Mouse (Mus musculus) limb, embryonic 11.5 days (tissue): ENCODE data around the gene Cd5. TPM values are rescaled to one million over a fixed set of nuclear protein-coding genes. Genes with fewer than 3 reads are reported as not detected.

ENCODE experiments used
- ATAC-seq: fragments of 200-750 bp; cut with Nextera tagmentation; 2 replicates; pipeline ENCODE4 v1.8.0; 2017; ENCODE audit warnings: low read depth; ENCODE audit not compliant: insufficient number of reproducible peaks, low FRiP score, low TSS enrichment
- DNase-seq: peaks from one replicate; pipeline ENCODE4 v3.0.0-alpha.2; 2015; ENCODE audit warnings: low spot score
- H3K27ac ChIP-seq: fragments of 300-500 bp; sonication (generic); replicated peaks from 2 replicates; pipeline ENCODE4 v1.5.1; 2014; ENCODE audit warnings: low read depth, mild to moderate bottlenecking, low read length
- H3K27me3 ChIP-seq: fragments of 300-500 bp; sonication (generic); 2 replicates; pipeline ENCODE4 v1.6.1; 2014; ENCODE audit warnings: mild to moderate bottlenecking, low read length, mixed read lengths; ENCODE audit not compliant: control insufficient read depth, insufficient read depth
- H3K36me3 ChIP-seq: fragments of 300-500 bp; sonication (generic); 2 replicates; pipeline ENCODE4 v1.6.1; 2014; ENCODE audit warnings: mild to moderate bottlenecking, low read length, moderate library complexity, mixed read lengths; ENCODE audit not compliant: control insufficient read depth, insufficient read depth
- H3K4me1 ChIP-seq: fragments of 300-500 bp; sonication (generic); 2 replicates; pipeline ENCODE4 v1.6.1; 2014; ENCODE audit warnings: low read length, mixed read lengths; ENCODE audit not compliant: control insufficient read depth, insufficient read depth
- H3K4me2 ChIP-seq: fragments of 300-500 bp; sonication (generic); 2 replicates; pipeline ENCODE4 v1.6.1; 2014; ENCODE audit warnings: low read depth, mild to moderate bottlenecking, moderate library complexity; ENCODE audit not compliant: severe bottlenecking
- H3K4me3 ChIP-seq: fragments of 300-500 bp; sonication (generic); 2 replicates; pipeline ENCODE4 v1.5.1; 2014; ENCODE audit warnings: low read depth, low read length
- H3K9ac ChIP-seq: fragments of 300-500 bp; sonication (generic); 2 replicates; pipeline ENCODE4 v1.6.1; 2014; ENCODE audit warnings: mild to moderate bottlenecking, low read length
- H3K9me3 ChIP-seq: fragments of 300-500 bp; sonication (generic); 2 replicates; pipeline ENCODE4 v1.6.1; 2016; ENCODE audit warnings: low read length; ENCODE audit not compliant: control insufficient read depth
- WGBS: fragments of 180-500 bp; shearing (Covaris S2); extraction: QIAGEN DNeasy Blood & Tissue Kit; methylation state at CpG from one replicate; pipeline ENCODE4 v1.1.7; 2014; 5-methylcytosine and 5-hydroxymethylcytosine counted together
- polyA plus RNA-seq: library from polyadenylated mRNA; unstranded; fragments of >200 nt; fragmentation: Nextera tagmentation; extraction: Ambion mirVana; gene quantifications from 2 replicates; pipeline ENCODE4 v1.2.1, GENCODE M21; 2014

Cd5 gene
- polyA plus RNA-seq, 1 experiment from 2014 or later = not detected

DNA sequence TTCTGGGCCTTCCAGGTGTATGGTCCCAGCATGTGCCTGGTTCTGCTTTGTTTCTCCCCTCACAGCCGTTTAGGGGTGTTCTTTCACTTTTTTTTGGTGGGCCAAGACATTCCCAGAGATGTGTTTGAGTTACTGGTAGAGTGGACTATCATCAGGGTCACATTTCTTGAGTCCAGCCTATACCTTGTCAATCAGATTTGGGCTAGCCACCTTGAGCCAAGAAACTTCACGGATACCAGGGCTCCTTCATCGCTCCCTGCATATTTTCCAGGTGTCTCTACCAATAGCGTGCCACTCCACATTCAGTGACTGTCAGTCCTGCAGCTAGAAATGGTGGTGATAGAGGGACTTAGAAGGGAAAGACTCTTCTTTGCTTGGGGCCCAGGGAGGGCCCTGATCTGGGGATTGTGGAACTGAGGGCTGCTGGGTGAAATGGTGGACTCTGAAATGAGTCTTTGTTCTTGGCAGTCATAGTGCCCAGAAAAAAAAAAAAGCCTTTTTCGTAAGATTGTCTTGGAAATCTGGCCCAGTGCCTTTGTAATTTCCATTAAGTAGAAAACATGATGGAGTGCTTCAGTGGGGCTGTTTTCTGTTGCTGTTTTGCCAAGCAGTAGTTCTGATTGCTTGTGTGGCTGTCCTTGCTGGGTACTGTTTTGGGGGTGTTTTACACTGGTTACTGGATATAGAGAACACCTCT, 49.2 kb downstream of the Cd5 start:
- no peaks in the 10 kb centered on the region for H3K27me3 ChIP-seq
- DNase-seq = no peak
- no peaks in the 10 kb centered on the region for H3K9me3 ChIP-seq
- peak overlapping the region; percentile 66 for H3K4me2 ChIP-seq
- WGBS = 64% methylated on average over 5 of the region's 5 CpGs
- H3K9ac ChIP-seq = peak overlapping the region; percentile 81
- no peaks in the 10 kb centered on the region for H3K36me3 ChIP-seq
- H3K27ac ChIP-seq = no peak overlapping the region; the same call in 1 of the 2 replicates
- H3K4me1 ChIP-seq = peaks cover 10% of the 10 kb centered on the region; the same call in 1 of the 2 replicates
- ATAC-seq = no peak
- peak overlapping the region; percentile 84 for H3K4me3 ChIP-seq

DNA sequence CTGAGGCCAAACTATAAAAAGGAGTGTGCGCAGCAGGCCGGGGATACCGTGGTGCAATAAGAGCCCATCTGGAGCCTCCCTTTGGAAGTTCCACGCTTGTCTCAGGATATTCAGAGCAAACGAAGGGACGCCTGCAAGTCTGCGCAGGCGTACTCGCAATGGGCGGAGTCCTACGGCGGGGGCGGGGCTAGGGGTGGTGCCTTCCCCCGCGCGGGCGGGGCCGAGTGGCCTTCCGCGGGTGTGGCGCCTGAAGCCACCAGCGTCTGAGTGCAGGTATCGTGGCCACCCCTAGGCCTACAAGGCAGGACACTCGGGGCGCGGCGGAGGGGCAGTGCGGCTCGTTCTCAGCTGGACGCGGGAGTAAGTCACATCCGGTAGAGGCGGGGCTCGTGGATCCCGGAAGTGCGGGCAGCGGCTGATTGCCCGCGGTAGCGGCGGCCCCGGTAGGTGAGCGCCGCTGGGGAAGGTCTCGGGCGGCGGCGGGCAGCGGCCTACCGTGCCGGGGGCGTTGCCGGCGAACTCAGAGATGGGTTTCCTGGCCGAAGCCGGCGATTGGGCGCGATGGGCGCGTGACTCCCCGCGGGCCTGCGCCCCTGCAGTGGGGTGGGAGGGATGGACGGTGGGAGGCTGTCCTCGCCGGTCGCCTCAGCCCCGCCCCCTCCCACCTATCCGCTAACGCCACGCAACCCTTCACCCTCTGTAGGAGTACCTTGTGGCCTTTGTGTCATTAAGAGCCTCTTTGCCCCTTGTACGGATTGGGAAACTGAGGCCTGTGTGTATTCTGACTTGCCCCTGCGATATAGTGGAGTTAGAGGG, 50.1 kb downstream of the Cd5 start, which contains the start of gene Vps37c:
Vps37c (plus strand) TSS at position 199 of the 816 bp plus-strand sequence.
- ATAC-seq (peak; percentile 92), DNase-seq (peak; percentile 96)
- H3K27me3 ChIP-seq = no peaks in the 10 kb centered on the region
- peak within 1 kb of the TSS; percentile 84 for H3K4me3 ChIP-seq
- H3K27ac ChIP-seq = peak within 1 kb of the TSS; percentile 88
- H3K9me3 ChIP-seq = no peaks in the 10 kb centered on the region
- peaks cover 10% of the 10 kb centered on the region; the same call in 1 of the 2 replicates for H3K4me1 ChIP-seq
- peak within 1 kb of the TSS; percentile 81 for H3K9ac ChIP-seq
- H3K36me3 ChIP-seq = no peaks in the 10 kb centered on the region
- WGBS = under 1% methylated on average over 74 of the region's 74 CpGs
- H3K4me2 ChIP-seq = peak within 1 kb of the TSS; percentile 66

DNA sequence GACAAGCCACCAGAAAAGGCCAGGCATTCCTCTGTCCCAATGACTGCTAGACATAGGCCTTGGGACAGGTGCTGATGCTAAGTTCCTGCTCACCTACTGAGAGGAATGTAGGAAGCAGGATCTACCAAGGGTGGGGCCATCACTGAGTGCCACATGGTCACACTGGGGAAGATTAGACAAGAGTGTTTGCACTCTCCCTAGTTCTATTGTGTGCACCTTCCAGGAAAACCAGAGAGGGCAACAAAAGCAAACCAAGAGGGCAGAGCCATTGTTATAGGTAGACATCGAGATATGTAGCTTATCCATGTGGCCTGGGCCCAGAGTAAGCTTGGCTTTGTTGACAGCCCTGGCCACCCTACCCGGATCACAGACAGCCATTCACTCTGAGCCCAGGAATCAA, 53.1 kb downstream of the Cd5 start:
- Histone ChIP-seq H3K4me1 (peaks cover 10% of the 10 kb centered on the region; the same call in 1 of the 2 replicates), H3K27me3 (no peaks in the 10 kb centered on the region), H3K4me3 (no peak overlapping the region), H3K9ac (no peak overlapping the region), H3K36me3 (no peaks in the 10 kb centered on the region), H3K4me2 (no peak overlapping the region), H3K27ac (no peak overlapping the region), H3K9me3 (no peaks in the 10 kb centered on the region)
- WGBS = 92% methylated on average over 2 of the region's 2 CpGs
- DNase-seq (no peak), ATAC-seq (no peak)

GRCm38 (mm10) chr19:10685081-10685480, 53.7 kb downstream of the Cd5 start:
- no peak overlapping the region for H3K4me3 ChIP-seq
- ATAC-seq (no peak), DNase-seq (no peak)
- H3K27me3 ChIP-seq = no peaks in the 10 kb centered on the region
- H3K36me3 ChIP-seq = no peaks in the 10 kb centered on the region
- no peak overlapping the region for H3K27ac ChIP-seq
- peaks cover 10% of the 10 kb centered on the region; the same call in 1 of the 2 replicates for H3K4me1 ChIP-seq
- H3K9me3 ChIP-seq = no peaks in the 10 kb centered on the region
- no peak overlapping the region for H3K4me2 ChIP-seq
- WGBS = 91% methylated on average over 9 of the region's 9 CpGs
- no peak overlapping the region for H3K9ac ChIP-seq

- no peak overlapping the region for H3K4me3 ChIP-seq
- WGBS = 75% methylated on average over 4 of the region's 4 CpGs
- no peak overlapping the region for H3K27ac ChIP-seq
- no peak overlapping the region for H3K9ac ChIP-seq
- no peak overlapping the region for H3K4me2 ChIP-seq
- no peak for ATAC-seq
- H3K4me1 ChIP-seq = no peaks in the 10 kb centered on the region
- no peak for DNase-seq
- H3K9me3 ChIP-seq = no peaks in the 10 kb centered on the region
- H3K27me3 ChIP-seq = no peaks in the 10 kb centered on the region
- H3K36me3 ChIP-seq = no peaks in the 10 kb centered on the region
Observed at GRCm38 (mm10) chr19:10681571-10681970, 57.2 kb downstream of the Cd5 start.

DNA sequence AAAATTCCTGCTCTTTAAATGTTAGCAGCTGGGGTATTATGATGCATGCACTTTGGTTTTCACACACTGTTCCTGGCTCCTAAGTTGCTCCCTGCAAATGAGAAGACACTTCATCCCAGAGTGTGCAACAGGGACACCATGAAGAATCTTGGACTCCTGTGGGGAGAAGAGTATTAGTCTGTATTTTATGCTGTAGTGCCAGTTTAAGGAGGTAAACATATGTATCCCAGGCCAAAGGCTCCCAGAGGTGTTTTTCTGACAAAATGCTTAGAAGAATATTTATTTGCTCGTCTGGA, 60.1 kb downstream of the Cd5 start:
- no peak overlapping the region for H3K27ac ChIP-seq
- WGBS = 67% methylated on average over 1 of the region's 1 CpGs
- ATAC-seq = no peak

DNA sequence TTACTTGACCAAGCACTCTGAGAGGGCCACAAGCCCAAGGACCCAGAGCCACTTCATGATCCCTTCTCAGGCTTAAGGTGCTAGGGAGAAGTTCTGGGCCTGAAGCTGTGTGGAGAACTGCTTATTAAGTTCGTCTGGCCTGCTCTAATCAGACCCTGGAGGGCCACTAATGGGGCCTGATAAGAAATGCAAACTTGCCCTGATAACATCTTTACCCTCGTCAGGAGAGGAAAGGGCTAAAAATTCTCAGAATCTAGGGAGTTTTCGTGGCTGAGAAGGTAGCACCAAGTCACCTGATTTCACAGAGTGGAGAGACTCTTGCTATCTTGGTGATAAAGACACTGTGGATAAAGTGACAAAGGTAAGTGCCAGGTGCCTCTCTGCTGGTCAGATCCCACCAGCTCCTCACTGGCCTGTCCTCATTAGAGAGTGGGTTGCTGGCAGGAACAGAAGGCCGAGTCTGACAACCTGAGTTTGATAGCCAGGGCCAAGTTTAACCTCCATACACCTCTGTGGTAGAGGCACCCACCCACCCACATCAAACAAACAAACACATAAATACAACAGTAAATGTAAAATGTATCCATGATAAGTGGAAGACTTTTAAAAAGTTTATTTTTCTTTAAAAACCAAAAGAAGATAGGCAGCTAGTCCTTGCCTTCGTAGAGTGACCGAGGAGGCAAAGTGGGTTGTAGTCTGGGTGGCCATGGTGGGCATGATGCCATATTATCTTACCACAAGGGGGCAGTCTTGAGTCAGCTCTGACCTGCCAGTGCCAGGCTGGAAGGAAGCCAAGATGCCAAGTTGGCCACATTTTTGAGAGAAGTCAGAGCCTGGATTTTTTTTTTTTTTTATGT, 60.7 kb downstream of the Cd5 start, which contains the start of gene Pga5:
Pga5 (minus strand) TSS at position 157 of the 857 bp plus-strand sequence.
- no peaks in the 10 kb centered on the region for H3K27me3 ChIP-seq
- H3K9ac ChIP-seq = no peak within 1 kb of the TSS
- 46% methylated on average over 6 of the region's 6 CpGs for WGBS
- no peaks in the 10 kb centered on the region for H3K36me3 ChIP-seq
- ATAC-seq = no peak
- no peak within 1 kb of the TSS for H3K27ac ChIP-seq
- H3K4me2 ChIP-seq = no peak within 1 kb of the TSS
- no peaks in the 10 kb centered on the region for H3K4me1 ChIP-seq
- H3K4me3 ChIP-seq = no peak within 1 kb of the TSS
- H3K9me3 ChIP-seq = no peaks in the 10 kb centered on the region
- DNase-seq = peak; percentile 78

More for the DNA sequence above, 60.1 kb downstream of the Cd5 start:
- H3K4me1 ChIP-seq = no peaks in the 10 kb centered on the region
- H3K4me3 ChIP-seq = no peak overlapping the region
- no peaks in the 10 kb centered on the region for H3K27me3 ChIP-seq
- no peaks in the 10 kb centered on the region for H3K36me3 ChIP-seq
- H3K9ac ChIP-seq = no peak overlapping the region
- no peak for DNase-seq
- H3K9me3 ChIP-seq = no peaks in the 10 kb centered on the region
- no peak overlapping the region for H3K4me2 ChIP-seq

GRCm38 (mm10) chr19:10676656-10677055, 62.1 kb downstream of the Cd5 start:
- H3K4me1 ChIP-seq = no peaks in the 10 kb centered on the region
- 86% methylated on average over 16 of the region's 16 CpGs for WGBS
- ATAC-seq = no peak

More at GRCm38 (mm10) chr19:10676656-10677055, 62.1 kb downstream of the Cd5 start:
- Histone ChIP-seq H3K27ac (no peak overlapping the region), H3K4me2 (no peak overlapping the region), H3K9me3 (no peaks in the 10 kb centered on the region), H3K36me3 (no peaks in the 10 kb centered on the region), H3K9ac (no peak overlapping the region), H3K4me3 (no peak overlapping the region), H3K27me3 (no peaks in the 10 kb centered on the region)
- DNase-seq = no peak
